Mouse (Mus musculus): Measurements from ENCODE around the gene Arhgap42.

The Arhgap42 gene

DNA sequence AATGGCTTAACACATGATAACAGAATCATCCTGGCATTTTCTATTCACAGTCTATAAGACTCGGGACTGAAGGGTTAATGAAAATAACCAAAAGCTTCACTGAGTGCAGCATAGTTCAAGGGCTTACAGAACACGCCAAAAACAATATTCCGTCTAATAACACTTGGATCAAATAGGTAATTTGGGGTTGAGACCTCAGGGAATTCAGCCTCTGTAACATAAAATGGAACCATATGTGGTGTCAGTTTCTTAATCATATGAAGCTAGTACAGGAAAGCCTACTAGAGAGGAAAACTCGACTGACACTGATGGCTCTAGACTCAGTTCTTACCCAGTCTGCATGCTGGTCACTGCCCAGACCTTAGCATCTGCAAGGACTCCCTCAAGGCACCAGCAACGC lies 95.8 kb downstream of the Arhgap42 start:
- DNase-seq (ENCODE audit: low read depth, low spot score) = no peak

DNA sequence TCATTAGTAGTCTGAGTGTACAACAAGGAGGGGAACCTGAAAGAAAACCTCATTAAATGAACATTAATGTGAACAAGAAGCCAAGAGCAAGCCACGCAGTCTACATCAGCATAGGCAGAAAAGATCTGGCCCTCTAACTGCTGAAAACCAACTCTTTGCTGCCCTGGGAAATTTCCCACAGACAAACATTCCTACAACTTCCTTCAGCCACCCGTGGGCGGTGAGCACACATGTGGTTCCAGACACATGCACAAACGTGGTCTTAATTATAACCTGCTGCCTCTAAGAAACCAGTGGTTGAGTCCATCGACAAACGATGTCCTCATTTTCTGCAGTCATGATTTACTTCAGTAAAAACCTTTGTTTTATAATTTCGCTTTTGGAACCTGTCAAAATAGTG lies 96.3 kb downstream of the Arhgap42 start:
- no peak for DNase-seq (ENCODE audit: low read depth, low spot score)

DNA sequence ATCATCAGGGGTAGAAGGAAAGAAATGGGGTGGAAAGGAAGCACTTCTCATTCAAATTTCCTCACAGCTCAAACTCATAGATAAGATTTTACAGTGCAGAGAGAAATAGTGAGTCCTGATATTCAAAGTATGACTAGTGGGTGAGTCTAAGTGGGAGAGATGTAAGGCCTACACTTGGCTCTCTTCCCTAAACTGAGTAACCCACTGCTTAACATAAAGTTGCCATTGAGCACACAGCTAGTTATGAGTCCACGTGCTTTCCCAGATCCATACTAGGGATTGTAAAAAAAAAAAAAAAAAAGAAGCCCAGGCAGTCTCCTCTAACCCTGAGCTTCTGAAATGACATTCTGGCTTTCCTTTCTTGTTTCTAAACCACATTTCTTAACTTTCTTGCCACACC lies 96.8 kb downstream of the Arhgap42 start:
- no peak for DNase-seq (ENCODE audit: low read depth, low spot score)

DNA sequence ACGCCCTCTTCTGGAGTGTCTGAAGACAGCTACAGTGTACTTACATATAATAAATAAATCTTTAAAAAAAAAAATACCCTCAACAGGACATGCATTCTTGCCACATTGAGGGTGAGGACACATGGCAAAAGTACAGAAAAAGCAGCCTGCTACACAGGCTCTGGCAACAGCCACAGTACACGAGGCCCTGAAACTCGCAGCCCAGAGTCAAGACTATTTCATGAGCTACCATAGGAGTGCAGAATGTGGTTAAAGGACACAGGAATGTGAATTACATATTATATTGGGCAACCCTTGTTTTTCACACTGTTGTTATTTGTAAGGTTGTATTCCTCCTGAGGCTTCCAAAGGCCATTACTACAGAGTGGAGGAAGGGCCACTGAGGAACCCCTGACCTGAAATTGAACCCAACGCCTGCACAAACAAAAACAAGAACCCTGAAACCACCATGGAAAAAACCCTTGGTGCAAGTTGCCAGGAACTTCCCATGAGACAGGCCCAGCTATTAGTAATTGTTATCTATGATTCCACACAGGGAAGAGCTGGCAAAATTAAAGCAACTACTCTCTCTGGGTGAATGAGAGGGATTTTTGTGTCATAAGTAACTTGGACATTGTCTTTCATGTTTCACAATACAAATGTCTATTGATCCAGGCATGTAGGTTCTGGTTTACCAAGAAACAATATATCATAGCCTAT lies 109.8 kb downstream of the Arhgap42 start:
- no peak for DNase-seq (ENCODE audit: low read depth, low spot score)

DNA sequence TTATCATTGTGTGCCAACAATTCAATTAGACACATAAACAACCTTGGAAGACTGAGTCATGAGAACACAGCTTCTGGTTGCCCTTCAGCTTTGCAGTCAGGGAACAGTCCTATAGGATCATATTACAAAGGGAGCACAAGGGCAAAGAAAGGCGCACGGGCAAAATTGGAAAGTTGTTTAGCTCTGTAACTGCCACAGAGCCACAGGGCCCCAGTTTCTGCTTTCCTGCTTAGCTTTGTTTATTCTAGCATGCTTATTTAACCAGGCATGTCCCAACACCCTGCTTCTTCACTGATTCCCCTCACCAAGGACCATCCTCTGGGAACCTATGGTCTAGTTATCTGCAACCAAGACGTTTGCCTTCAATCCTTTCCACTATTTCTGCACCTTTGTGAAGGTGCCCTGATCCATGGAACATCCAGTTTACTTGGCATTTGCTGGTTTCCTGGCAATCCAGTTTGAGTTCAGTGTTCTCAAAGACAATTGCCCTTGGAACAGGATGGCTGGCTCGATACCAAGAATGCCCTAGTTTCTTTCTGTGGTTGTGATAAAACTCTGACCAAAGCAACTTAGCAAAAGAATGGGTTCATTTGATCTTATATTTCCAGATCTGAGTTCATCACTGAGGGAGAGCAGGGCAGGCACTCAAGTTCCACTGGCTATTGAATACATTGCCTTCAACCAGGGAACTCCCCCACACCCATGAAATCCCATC lies 111.7 kb downstream of the Arhgap42 start:
- no peak for DNase-seq (ENCODE audit: low read depth, low spot score)

DNA sequence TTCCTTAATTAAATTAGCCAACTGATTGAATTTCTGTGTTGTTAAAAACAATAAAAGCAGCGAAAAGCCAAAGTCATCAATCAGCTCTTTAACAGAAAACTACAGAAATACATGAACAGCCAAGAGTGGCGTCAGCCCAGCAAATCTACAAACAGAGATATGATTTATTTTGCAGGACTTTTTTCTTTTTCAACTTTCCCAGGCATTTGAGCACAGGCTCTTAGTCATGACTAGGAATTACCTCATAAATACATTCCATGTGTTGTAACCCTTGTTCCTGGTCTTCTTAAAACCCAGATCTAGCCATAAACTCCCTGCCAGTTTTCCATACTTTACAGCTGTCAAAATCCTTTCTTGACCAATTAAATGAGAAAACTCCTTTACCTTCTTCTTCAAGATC lies 114.7 kb downstream of the Arhgap42 start:
- no peak for DNase-seq (ENCODE audit: low read depth, low spot score)

DNA sequence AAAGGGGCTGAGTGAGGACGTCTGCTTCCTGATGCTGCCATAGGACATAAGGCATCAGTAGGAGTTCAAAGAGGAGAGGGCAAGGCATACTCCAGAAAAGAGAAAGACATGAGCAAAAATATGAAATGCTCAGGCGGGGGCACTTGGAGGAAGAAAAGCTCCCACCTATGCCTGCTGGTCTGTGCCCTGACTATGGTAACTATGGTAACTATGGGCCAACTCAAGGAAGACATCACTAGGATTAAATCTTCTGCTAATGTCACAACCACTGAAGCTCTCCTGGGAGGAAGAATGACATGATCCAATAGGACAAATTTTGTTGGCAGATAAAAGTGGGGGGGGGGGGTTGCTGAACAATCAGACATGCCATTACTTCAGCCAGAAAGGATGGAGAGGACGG lies 124.6 kb downstream of the Arhgap42 start:
- no peak for DNase-seq (ENCODE audit: low read depth, low spot score)

DNA sequence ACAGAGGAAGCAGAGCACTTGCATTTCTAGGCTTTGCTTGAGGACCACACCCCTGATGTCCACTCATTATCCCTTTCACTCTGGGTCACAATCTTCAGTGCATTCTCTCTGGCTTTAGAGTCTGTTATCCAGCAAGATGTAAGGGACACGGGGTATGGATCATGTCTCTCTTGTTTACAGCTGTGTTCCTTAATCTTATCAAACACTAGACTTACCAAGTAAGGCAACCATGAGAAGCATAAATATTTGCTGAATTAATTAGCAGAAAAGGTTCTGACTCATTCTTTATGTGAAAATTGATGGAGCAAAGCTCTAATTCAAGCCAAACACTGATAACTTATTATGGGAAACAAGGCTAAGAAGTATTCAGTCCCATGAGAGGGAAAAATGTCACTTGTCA lies 125.1 kb downstream of the Arhgap42 start:
- no peak for DNase-seq (ENCODE audit: low read depth, low spot score)

DNA sequence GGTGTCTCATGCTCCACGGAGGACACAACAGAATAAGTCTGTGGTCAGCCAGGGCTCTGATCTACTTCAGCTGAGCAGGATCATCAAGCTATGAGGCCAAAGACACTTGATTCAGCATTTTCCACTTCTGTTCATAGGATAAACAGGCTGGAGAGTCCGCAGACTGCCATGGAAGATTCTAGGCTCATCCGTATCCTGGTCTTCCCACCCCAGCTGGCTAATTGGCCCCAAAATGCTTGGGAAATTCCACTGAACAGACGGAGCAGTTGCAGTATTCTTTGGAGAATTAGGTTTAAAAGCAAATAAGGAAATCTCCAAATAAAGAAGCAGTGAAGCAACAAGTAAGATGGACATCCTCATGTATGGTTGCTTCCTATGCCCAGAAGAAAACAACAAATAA lies 126.0 kb downstream of the Arhgap42 start:
- DNase-seq (ENCODE audit: low read depth, low spot score) = no peak

DNA sequence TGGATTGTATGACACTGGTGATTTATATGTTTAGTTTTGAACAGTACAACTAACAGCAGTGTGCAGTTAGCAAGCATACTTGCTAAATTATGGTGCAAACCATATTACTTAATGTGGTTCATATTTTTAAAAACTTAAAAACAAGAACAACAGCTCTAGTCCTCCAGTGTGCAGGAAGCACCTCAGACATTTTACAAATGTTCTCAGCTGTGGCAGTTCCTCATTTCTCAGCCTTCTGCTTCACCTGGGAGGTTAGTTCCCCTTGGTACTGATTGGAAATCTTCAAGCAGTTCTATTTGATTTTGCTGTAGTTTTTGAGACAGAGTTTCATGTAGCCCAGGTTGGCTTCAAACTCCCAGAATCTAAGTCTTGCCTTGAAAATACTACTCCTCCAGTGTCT lies 131.2 kb downstream of the Arhgap42 start:
- peak; percentile 4 for DNase-seq (ENCODE audit: low read depth, low spot score)

DNA sequence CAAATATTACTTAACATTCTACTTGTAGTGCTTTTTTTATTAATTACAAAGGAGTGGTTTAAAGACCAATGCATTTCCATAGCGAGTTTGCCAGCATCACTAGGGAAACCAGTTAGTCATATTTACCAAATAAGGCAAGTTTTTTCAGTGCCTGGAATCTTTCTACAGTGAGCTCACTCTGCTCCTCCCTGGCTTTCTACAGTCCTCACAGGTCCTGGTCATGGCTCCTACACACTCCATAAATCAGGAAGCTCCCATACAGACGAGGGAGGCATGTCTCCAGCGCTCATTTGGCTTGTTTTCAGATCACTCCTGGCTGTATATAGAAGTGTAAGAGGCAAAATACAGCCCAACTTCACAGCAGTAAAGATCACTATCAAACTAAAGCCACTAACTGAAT lies 134.1 kb downstream of the Arhgap42 start:
- DNase-seq (ENCODE audit: low read depth, low spot score) = no peak

DNA sequence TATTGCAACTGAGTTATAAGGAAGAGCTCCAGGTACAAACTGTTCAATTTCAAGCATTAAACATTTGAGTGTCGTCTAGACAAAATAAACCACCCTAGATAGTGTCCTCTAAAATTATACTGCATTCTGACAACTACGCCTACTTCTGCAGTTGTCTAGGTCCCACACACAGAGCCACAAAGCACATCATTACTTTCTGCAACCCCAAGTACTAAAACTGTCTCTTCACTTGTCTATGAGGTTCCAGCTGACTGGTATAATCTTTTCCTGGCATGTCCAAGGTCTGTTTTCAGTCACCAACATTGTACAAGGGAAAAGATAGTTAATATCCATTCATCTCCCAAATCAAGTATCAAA lies 136.8 kb downstream of the Arhgap42 start:
- no peak for DNase-seq (ENCODE audit: low read depth, low spot score)

DNA sequence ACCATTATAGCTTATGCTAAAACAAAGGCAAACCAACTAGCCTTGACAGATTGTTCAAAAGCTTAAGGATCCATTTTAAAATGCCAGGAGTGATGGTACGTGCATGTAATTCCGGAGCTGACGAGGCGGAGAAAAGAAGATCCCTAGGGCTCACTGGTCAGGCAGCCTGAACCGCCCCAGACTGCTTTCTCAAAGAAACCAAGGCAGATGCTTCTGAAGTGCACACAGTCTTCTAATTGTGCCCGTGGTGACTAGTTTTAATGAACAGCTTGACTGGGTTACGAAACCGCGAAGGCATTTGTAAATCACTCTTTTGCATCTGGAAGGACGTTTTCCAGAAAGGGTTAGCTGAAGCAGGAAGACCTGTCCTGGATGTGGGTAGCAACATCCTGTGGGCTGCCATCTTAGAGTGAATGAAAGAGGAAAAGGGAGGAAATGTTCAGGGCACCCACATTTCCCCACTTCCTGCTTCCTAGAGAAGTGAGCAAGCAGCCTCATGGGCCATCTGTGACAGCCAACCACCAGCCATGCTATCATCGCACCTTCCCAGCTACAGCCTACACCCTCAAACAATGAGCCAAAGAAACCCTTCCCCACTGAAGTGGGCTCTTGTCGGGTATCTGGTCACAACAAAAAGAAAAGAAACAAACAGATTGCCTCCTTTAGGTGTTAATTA lies 137.3 kb downstream of the Arhgap42 start:
- DNase-seq (ENCODE audit: low read depth, low spot score) = no peak

DNA sequence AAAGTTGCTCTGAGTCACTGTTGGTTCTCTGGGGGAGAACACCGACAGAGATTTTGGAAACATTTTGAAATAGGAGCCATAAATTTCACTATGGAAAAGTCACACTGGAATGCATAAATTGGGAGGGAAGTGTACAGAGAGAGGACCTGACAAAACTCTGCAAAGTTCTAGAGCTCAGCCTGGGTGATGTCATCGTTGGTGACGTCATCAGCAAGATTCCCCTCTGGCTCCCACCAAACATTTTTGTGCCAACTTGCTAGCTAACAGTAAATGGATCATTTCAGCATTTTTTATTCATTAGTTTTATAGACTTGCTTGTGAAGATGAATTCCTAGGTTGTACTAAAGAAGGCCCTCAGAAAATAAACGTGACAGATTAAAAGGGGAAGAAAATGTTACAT lies 137.8 kb downstream of the Arhgap42 start:
- no peak for DNase-seq (ENCODE audit: low read depth, low spot score)

DNA sequence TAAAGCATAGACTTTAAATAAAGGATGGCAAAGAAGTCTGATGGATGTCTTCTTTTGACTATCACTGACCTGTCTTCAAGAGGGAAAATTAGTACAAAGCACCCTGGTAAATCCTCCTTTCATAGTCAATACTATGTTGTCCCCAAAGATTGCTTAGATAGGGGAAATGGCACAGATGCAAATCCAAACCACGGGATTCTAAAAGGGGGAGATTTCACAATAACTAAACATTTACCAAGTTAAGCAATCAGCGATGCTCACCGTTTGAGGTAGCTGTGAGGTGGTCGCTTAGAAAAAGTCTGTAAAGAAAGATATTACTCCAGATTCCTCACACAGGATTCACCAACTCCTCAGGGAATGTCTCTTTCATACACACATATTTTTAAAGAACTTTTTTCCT lies 141.1 kb downstream of the Arhgap42 start:
- DNase-seq (ENCODE audit: low read depth, low spot score) = no peak

DNA sequence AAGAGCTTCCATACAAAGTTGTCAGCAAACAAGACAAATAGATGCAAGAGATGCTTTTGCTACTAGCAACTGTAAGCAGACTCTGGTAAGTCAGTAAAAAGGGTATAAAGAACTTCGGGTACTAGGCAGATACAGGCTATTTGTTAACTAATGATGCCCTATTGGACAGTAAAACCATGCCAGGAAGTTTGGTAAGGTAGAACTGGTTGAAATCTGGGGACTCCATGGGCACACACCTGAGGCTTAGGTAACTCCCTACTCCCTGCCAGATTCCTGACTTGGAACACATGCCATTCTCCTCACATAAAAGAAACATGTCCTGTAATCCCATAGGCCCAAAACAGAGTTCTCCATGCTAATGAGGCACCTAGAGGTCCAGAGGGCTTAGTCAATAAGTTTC lies 142.1 kb downstream of the Arhgap42 start:
- no peak for DNase-seq (ENCODE audit: low read depth, low spot score)

DNA sequence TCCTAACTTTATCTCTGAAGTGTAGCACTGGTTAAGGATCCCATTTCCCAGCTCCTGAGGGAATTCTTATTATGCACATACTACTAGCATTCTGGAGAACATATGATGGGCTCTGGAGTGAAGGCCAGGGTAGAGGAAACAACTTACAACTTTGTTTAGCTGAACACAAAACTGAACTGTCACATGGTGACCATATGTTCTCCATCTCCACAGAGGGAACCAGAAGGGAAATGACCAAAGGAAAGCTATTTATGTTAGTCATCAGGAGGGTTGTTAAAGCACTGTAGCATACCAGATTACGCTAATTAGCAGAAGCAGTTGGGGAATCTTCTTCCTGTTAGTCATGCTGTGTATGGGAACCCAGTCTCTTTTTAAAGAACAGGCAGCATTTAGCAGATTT lies 145.8 kb downstream of the Arhgap42 start:
- DNase-seq (ENCODE audit: low read depth, low spot score) = no peak

DNA sequence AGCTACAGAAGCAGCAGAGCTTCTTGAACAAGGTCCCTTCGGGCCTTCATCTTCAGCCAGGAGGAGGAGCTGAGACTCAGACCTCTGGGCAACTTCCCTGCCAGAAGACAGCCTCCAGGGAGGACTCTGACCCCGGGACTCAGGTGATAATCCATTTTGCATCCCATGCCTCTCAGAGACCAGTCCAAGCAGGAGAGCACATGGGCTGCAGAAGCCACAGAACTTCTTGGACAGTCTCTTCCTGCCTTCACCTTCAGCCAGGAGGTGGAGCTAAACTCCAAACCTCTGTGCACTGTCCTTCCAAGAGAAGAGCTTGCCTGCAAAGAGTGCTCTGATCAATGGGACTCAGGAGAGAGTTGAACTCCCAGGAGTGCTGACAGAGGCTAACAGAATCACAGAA lies 155.5 kb downstream of the Arhgap42 start:
- DNase-seq (ENCODE audit: low read depth, low spot score) = no peak

DNA sequence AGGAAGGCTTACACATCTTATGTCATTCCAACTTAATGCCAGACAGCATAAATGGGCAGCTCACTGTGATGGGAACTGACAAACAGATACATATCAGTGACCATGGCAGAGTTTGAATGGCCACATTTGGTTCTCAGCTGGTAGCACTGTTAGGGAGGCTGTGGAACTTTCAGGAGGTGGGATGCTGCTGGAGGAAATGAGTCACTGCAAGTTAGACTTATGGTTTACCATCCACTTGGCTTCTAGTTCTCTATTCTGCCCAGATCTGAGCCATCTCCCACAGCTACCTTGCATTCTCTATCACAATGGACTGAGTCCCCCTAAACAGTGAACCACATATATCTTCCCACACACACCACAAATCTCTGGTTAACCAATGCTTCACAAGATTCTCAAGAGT lies 186.0 kb downstream of the Arhgap42 start:
- DNase-seq (ENCODE audit: low read depth, low spot score) = no peak

DNA sequence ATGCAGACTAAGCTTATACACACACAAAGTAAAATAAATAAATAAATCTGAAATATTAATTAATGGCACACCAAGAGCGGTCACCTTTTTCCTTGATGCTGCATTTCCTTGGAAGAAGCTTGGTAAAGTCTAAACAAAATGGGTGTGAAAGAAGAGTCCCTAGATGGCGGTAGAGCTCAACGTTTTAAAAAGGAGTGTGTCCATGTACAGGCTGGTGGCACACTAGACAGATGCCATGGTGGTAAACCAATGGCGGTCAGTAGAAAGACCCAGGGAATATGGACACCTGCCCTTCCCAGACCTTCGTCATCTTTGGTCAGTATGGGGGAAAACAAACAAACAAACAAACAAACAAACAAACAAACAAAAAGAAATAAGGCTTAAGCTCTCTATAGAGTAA lies 187.7 kb downstream of the Arhgap42 start:
- DNase-seq (ENCODE audit: low read depth, low spot score) = no peak

DNA sequence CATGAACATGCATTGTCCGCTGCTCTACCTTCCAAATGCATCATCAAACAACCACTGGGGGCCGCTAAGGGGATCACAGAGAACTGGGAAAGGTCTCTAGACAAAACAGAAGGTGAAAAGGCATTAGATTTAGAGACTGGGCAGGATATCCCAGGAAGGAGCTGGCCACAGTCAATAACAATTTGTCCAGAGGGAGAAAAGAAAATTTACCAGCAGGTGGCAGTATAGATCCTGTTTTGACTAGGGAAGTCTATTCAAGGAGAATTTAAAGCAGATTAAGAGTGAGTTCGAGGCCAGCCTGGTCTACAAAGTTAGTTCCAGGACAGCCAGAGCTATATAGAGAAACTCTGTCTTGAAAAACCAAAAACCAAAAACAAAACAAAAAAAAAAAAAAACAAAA lies 189.7 kb downstream of the Arhgap42 start:
- DNase-seq (ENCODE audit: low read depth, low spot score) = peak; percentile 6

DNA sequence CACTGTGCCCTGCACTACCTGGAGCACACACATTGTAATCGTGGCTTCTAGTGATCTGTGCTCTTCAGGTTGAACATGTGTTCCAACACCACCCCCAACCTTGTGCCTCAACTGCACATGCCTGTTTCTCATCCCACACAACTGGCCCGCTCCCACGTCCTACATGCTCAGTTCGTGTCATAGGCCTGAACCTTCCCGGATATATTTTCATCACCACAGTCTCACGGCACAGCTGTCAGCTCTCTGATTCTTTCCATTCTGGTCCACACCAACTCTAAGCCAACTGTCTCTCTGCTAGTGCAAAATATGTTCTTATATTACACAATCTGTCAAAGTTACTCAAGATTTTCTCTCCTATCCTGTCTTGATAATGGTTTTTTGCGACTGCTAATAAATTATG lies 197.9 kb downstream of the Arhgap42 start:
- DNase-seq (ENCODE audit: low read depth, low spot score) = no peak

DNA sequence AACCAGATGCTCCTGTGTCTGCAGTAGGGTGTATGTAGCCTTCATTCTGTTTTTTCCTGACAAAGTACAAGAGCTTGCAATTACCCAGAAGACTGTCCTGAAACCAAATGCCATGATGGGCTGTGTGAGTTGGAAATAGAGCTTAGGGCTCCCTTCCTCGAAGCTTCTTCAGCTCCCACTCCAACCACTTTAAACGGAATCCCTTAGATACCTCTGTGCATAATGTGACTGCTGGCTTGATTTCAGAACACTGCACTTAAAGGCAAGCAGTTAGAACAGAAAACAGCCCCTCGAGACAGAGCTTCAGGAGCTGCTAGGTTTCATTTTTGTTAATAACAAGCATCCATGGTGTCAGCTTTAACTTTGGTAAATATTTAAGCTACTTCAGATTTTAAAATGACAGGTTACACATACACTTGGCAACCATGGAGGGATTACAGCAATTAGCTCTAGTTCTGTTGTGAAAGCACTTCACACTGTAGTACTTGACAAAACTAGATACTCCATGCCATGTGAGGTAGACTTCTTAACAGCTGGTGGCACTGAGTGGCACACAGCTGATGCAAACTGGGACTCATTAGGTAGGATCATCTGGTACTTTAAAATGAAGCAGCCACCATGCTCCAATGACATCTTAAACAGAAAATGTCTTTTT lies 201.8 kb downstream of the Arhgap42 start:
- no peak for DNase-seq (ENCODE audit: low read depth, low spot score)

All from A20 (cell line).